18 mouse cellular contexts compared by ENCODE assay signal in genomic region chr11:55542671-55543070, GRCm38 (mm10).
"Had no signal": no experiment of that assay in that cellular context is flagged by ENCODE, and none has a peak within 500 bp of the region (broad histone marks: within the 10 kb centered on the region; RNA-seq: fewer than 3 reads in every experiment).

No protein-coding gene starts in this region.

- H3K4me1 ChIP-seq: midbrain, embryonic 10.5 days; midbrain, embryonic 13.5 days; neural tube, embryonic 15.5 days had no signal

- H3K36me3 ChIP-seq: midbrain, embryonic 10.5 days; midbrain, embryonic 13.5 days; neural tube, embryonic 15.5 days had no signal

- H3K4me2 ChIP-seq: lung, embryonic 14.5 days; midbrain, embryonic 13.5 days; neural tube, embryonic 13.5 days; neural tube, embryonic 15.5 days had no signal

- H3K27me3 ChIP-seq: midbrain, embryonic 13.5 days; neural tube, embryonic 13.5 days; neural tube, embryonic 15.5 days had no signal

- H3K9ac ChIP-seq: lung, embryonic 14.5 days; midbrain, embryonic 13.5 days; neural tube, embryonic 13.5 days; neural tube, embryonic 15.5 days had no signal

- H3K9me3 ChIP-seq: midbrain, embryonic 10.5 days; midbrain, embryonic 13.5 days; neural tube, embryonic 15.5 days had no signal

- DNase-seq: lung, adult 18-20 months; lung, postnatal 10 days; lung, postnatal 4 days; retina, postnatal 1 day; right cerebral cortex, adult 18-20 months; right cerebral cortex, postnatal 25 days; right cerebral cortex, postnatal 4 days; spleen, adult 18-20 months; thymus, adult 18-20 months; thymus, postnatal 14 days; thymus, postnatal 36 days had no signal

- ATAC-seq: midbrain, embryonic 13.5 days; midbrain, embryonic 16.5 days had no signal

- H3K27ac ChIP-seq: midbrain, embryonic 10.5 days; midbrain, embryonic 13.5 days; neural tube, embryonic 13.5 days; neural tube, embryonic 15.5 days had no signal

- H3K4me3 ChIP-seq: midbrain, embryonic 10.5 days; midbrain, embryonic 13.5 days; myocyte; neural tube, embryonic 13.5 days; neural tube, embryonic 15.5 days had no signal
